Mouse (Mus musculus) embryo, embryonic 10 days (tissue): ENCODE measurements at regions not wholly inside any gene's neighbourhood (a gene's known extent, or its start where the extent isn't known, plus 50 kb on each side); places are given as distances from the start of the nearest gene placed in this dataset.
A peak's percentile ranks its signal among the peaks of the same experiment; 100 is the strongest.

ENCODE experiments used
- DNase-seq: peaks from one replicate; pipeline ENCODE4 v3.0.0-alpha.2; 2015; ENCODE audit warnings: low spot score

GRCm38 (mm10) chr16:77166722-77167121, 153.2 kb downstream of the Usp25 start:
- peak; percentile 41 for DNase-seq

DNA sequence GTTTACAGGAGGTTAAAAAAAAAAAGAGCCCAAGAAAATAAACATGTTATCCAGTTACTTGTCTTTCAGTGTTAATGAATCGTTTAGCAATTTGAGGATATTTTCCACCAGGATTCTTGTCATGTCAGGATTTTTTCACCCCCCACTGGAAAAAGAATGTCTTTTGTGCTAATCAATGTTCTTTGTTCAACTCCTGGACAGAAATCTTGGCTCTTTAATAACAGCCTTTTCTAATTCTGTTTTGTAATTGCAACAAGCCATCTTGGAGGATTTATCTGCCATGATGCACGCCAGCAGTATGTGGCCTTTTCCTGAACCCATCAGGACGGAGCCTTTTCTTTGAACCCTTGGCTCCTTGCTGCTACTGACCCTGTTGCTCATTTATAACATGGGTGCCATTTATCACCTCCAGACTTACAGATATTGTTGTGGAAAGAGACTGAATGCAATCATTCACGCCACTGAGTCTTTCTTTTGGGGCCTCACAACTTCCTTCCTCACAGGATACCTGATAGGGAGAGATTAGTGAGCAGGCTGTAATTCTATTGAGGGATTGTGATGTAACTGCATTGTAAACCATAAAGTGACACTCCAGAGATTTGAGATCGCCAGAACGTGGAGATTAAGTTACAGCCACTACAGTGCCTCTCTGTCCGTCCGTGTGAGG, 159.7 kb downstream of the Usp25 start:
- peak; percentile 78 for DNase-seq

DNA sequence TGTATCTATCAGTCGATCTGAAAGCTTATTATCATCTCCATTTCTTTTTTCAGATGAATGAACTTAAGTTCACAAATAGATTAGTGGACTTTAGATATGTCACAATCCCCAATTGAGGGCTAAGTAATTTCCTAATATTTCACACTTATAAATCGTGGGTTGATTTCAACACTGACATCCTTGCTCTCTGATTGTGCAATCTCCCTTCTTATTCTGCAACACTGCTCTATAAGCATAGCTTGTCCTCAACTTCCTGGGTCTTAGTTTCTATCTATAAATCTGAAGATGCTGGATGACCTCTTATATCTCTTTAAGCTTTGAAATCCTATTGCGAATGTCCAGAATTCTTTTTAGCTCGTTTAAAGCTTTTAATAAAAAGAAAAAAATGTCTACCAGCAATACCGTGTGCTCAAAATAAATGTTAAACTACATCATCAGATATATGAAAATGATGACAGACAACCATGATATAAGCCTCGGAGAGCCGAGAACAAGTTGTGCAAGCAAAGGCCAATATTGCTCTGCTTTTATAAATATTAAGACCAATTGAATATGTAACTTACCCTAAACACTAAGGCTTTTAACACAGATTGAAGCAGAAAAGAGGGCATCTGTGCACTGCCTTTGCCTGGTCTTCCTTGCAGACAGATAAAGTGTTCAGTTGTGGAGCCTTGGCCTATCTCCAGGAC, 161.4 kb downstream of the Usp25 start:
- DNase-seq, result no peak

- DNase-seq, result no peak
These were observed 167.5 kb downstream of the Usp25 start for GRCm38 (mm10) chr16:77180990-77181389.
